Mouse (Mus musculus): Measurements from ENCODE around the gene Bbox1. TPM values are rescaled to one million over a fixed set of nuclear protein-coding genes. Genes with fewer than 3 reads are reported as not detected.

Bbox1 gene
- polyA plus RNA-seq, 1 experiment: not detected

GRCm38 (mm10) chr2:110285829-110286504 is 28.4 kb downstream of the Bbox1 start:
- no peak overlapping the region for H3K4me3 ChIP-seq (replicated peaks)
- TF ChIP-seq GATA1 (IDR thresholded peaks at IDR 0.05; ENCODE audit: low read length): no peak
- no peak for TF ChIP-seq TAL1 (IDR thresholded peaks at IDR 0.05; ENCODE audit: low read length)
- no peaks in the 10 kb centered on the region for H3K36me3 ChIP-seq (ENCODE audit: control insufficient read depth)
- H3K9me3 ChIP-seq (ENCODE audit: control insufficient read depth, low read length): no peaks in the 10 kb centered on the region; the same call in 1 of the 2 replicates
- no peaks in the 10 kb centered on the region for H3K4me1 ChIP-seq (ENCODE audit: control insufficient read depth)
- no peaks in the 10 kb centered on the region for H3K27me3 ChIP-seq (ENCODE audit: control insufficient read depth)

- H3K27me3 ChIP-seq (ENCODE audit: control insufficient read depth): no peaks in the 10 kb centered on the region
- no peak for TF ChIP-seq TAL1 (IDR thresholded peaks at IDR 0.05; ENCODE audit: low read length)
- TF ChIP-seq GATA1 (IDR thresholded peaks at IDR 0.05; ENCODE audit: low read length): no peak
- H3K36me3 ChIP-seq (ENCODE audit: control insufficient read depth): no peaks in the 10 kb centered on the region
- no peak overlapping the region for H3K4me3 ChIP-seq (replicated peaks)
- H3K9me3 ChIP-seq (ENCODE audit: control insufficient read depth, low read length): no peaks in the 10 kb centered on the region; the same call in 1 of the 2 replicates
- no peaks in the 10 kb centered on the region for H3K4me1 ChIP-seq (ENCODE audit: control insufficient read depth)
Measured at GRCm38 (mm10) chr2:110275424-110275823, 38.9 kb downstream of the Bbox1 start.

- H3K4me1 ChIP-seq (ENCODE audit: control insufficient read depth): no peaks in the 10 kb centered on the region
- H3K27me3 ChIP-seq (ENCODE audit: control insufficient read depth): no peaks in the 10 kb centered on the region
- TF ChIP-seq GATA1 (IDR thresholded peaks at IDR 0.05; ENCODE audit: low read length): no peak
- no peak for TF ChIP-seq TAL1 (IDR thresholded peaks at IDR 0.05; ENCODE audit: low read length)
- H3K4me3 ChIP-seq (replicated peaks): no peak overlapping the region
- no peaks in the 10 kb centered on the region for H3K36me3 ChIP-seq (ENCODE audit: control insufficient read depth)
- H3K9me3 ChIP-seq (ENCODE audit: control insufficient read depth, low read length): no peaks in the 10 kb centered on the region; the same call in 1 of the 2 replicates
Measured at GRCm38 (mm10) chr2:110274160-110274559, 40.2 kb downstream of the Bbox1 start.

- no peaks in the 10 kb centered on the region for H3K36me3 ChIP-seq (ENCODE audit: control insufficient read depth)
Measured at GRCm38 (mm10) chr2:110269281-110269680, 45.1 kb downstream of the Bbox1 start.

GRCm38 (mm10) chr2:110232252-110232651 is 82.1 kb downstream of the Bbox1 start:
- no peaks in the 10 kb centered on the region for H3K9me3 ChIP-seq (ENCODE audit: control insufficient read depth, low read length)
- no peak overlapping the region for H3K4me3 ChIP-seq (replicated peaks)
- no peaks in the 10 kb centered on the region for H3K36me3 ChIP-seq (ENCODE audit: control insufficient read depth)
- H3K27me3 ChIP-seq (ENCODE audit: control insufficient read depth): no peaks in the 10 kb centered on the region
- H3K4me1 ChIP-seq (ENCODE audit: control insufficient read depth): no peaks in the 10 kb centered on the region
- TF ChIP-seq TAL1 (IDR thresholded peaks at IDR 0.05; ENCODE audit: low read length) (no peak), GATA1 (IDR thresholded peaks at IDR 0.05; ENCODE audit: low read length) (no peak)

More at GRCm38 (mm10) chr2:110269281-110269680, 45.1 kb downstream of the Bbox1 start:
- Histone ChIP-seq H3K4me3 (replicated peaks) (no peak overlapping the region), H3K27me3 (ENCODE audit: control insufficient read depth) (no peaks in the 10 kb centered on the region), H3K4me1 (ENCODE audit: control insufficient read depth) (no peaks in the 10 kb centered on the region), H3K9me3 (ENCODE audit: control insufficient read depth, low read length) (no peaks in the 10 kb centered on the region)
- TF ChIP-seq TAL1 (IDR thresholded peaks at IDR 0.05; ENCODE audit: low read length) (no peak), GATA1 (IDR thresholded peaks at IDR 0.05; ENCODE audit: low read length) (no peak)

GRCm38 (mm10) chr2:110230753-110231152 is 83.6 kb downstream of the Bbox1 start:
- Histone ChIP-seq H3K36me3 (ENCODE audit: control insufficient read depth) (no peaks in the 10 kb centered on the region), H3K27me3 (ENCODE audit: control insufficient read depth) (no peaks in the 10 kb centered on the region), H3K9me3 (ENCODE audit: control insufficient read depth, low read length) (no peaks in the 10 kb centered on the region), H3K4me1 (ENCODE audit: control insufficient read depth) (no peaks in the 10 kb centered on the region), H3K4me3 (replicated peaks) (no peak overlapping the region)
- TF ChIP-seq GATA1 (IDR thresholded peaks at IDR 0.05; ENCODE audit: low read length) (no peak), TAL1 (IDR thresholded peaks at IDR 0.05; ENCODE audit: low read length) (no peak)

GRCm38 (mm10) chr2:110229143-110230087 is 84.9 kb downstream of the Bbox1 start:
- H3K4me3 ChIP-seq (replicated peaks): no peak overlapping the region
- no peaks in the 10 kb centered on the region for H3K27me3 ChIP-seq (ENCODE audit: control insufficient read depth)
- TF ChIP-seq TAL1 (IDR thresholded peaks at IDR 0.05; ENCODE audit: low read length) (no peak), GATA1 (IDR thresholded peaks at IDR 0.05; ENCODE audit: low read length) (no peak)
- H3K9me3 ChIP-seq (ENCODE audit: control insufficient read depth, low read length): no peaks in the 10 kb centered on the region
- no peaks in the 10 kb centered on the region for H3K36me3 ChIP-seq (ENCODE audit: control insufficient read depth)
- no peaks in the 10 kb centered on the region for H3K4me1 ChIP-seq (ENCODE audit: control insufficient read depth)

- no peak for TF ChIP-seq GATA1 (IDR thresholded peaks at IDR 0.05; ENCODE audit: low read length)
- TF ChIP-seq TAL1 (IDR thresholded peaks at IDR 0.05; ENCODE audit: low read length): no peak
- Histone ChIP-seq H3K36me3 (ENCODE audit: control insufficient read depth) (no peaks in the 10 kb centered on the region), H3K4me3 (replicated peaks) (no peak overlapping the region), H3K4me1 (ENCODE audit: control insufficient read depth) (no peaks in the 10 kb centered on the region), H3K9me3 (ENCODE audit: control insufficient read depth, low read length) (no peaks in the 10 kb centered on the region), H3K27me3 (ENCODE audit: control insufficient read depth) (no peaks in the 10 kb centered on the region)
Measured at GRCm38 (mm10) chr2:110226421-110226820, 87.9 kb downstream of the Bbox1 start.

- H3K9me3 ChIP-seq (ENCODE audit: control insufficient read depth, low read length): no peaks in the 10 kb centered on the region
- no peak overlapping the region for H3K4me3 ChIP-seq (replicated peaks)
- no peaks in the 10 kb centered on the region for H3K4me1 ChIP-seq (ENCODE audit: control insufficient read depth)
- no peaks in the 10 kb centered on the region for H3K27me3 ChIP-seq (ENCODE audit: control insufficient read depth)
- no peaks in the 10 kb centered on the region for H3K36me3 ChIP-seq (ENCODE audit: control insufficient read depth)
- no peak for TF ChIP-seq TAL1 (IDR thresholded peaks at IDR 0.05; ENCODE audit: low read length)
- TF ChIP-seq GATA1 (IDR thresholded peaks at IDR 0.05; ENCODE audit: low read length): no peak
Measured at GRCm38 (mm10) chr2:110225969-110226368, 88.4 kb downstream of the Bbox1 start.

Measured in erythroblast, embryonic 14.5 days (primary cell).